Mouse (Mus musculus) limb, embryonic 12.5 days (tissue): ENCODE results near the gene Dgkd. TPM values are rescaled to one million over a fixed set of nuclear protein-coding genes. Genes with fewer than 3 reads are reported as not detected.

Experiments
- ATAC-seq: fragments of 200-750 bp; cut with Nextera tagmentation; 2 replicates; pipeline ENCODE4 v1.8.0; 2017; ENCODE audit warnings: low read depth, moderate TSS enrichment; ENCODE audit not compliant: insufficient number of reproducible peaks, insufficient read depth, low FRiP score, low TSS enrichment
- H3K27ac ChIP-seq: fragments of 300-500 bp; sonication (generic); 2 replicates; pipeline ENCODE4 v1.5.1; 2016; ENCODE audit warnings: mild to moderate bottlenecking, moderate library complexity
- H3K27me3 ChIP-seq: fragments of 300-500 bp; sonication (generic); 2 replicates; pipeline ENCODE4 v1.6.1; 2016; ENCODE audit warnings: mild to moderate bottlenecking, moderate library complexity
- H3K36me3 ChIP-seq: fragments of 300-500 bp; sonication (generic); 2 replicates; pipeline ENCODE4 v1.6.1; 2016; ENCODE audit warnings: mild to moderate bottlenecking, moderate library complexity
- H3K4me1 ChIP-seq: fragments of 300-500 bp; sonication (generic); replicated peaks from 2 replicates; pipeline ENCODE4 v1.6.1; 2016
- H3K4me2 ChIP-seq: fragments of 300-500 bp; sonication (generic); 2 replicates; pipeline ENCODE4 v1.6.1; 2016; ENCODE audit warnings: mild to moderate bottlenecking, moderate library complexity
- H3K4me3 ChIP-seq: fragments of 300-500 bp; sonication (generic); replicated peaks from 2 replicates; pipeline ENCODE4 v1.5.1; 2016; ENCODE audit warnings: mild to moderate bottlenecking
- H3K9ac ChIP-seq: fragments of 300-500 bp; sonication (generic); replicated peaks from 2 replicates; pipeline ENCODE4 v1.6.1; 2016; ENCODE audit warnings: mild to moderate bottlenecking, moderate library complexity
- H3K9me3 ChIP-seq: fragments of 300-500 bp; sonication (generic); 2 replicates; pipeline ENCODE4 v1.6.1; 2016; ENCODE audit warnings: mild to moderate bottlenecking, moderate library complexity
- WGBS: fragments of 180-500 bp; shearing (Covaris S2); methylation state at CpG from one replicate; pipeline ENCODE4 v1.1.7; 2016; 5-methylcytosine and 5-hydroxymethylcytosine counted together
- polyA plus RNA-seq: library from polyadenylated mRNA; unstranded; fragments of >200 nt; fragmentation: Nextera tagmentation; extraction: Ambion mirVana; gene quantifications from 2 replicates; pipeline ENCODE4 v1.2.1, GENCODE M21; 2016

Dgkd gene
- 44.6 and 45.8 TPM in 2 replicates for polyA plus RNA-seq

DNA sequence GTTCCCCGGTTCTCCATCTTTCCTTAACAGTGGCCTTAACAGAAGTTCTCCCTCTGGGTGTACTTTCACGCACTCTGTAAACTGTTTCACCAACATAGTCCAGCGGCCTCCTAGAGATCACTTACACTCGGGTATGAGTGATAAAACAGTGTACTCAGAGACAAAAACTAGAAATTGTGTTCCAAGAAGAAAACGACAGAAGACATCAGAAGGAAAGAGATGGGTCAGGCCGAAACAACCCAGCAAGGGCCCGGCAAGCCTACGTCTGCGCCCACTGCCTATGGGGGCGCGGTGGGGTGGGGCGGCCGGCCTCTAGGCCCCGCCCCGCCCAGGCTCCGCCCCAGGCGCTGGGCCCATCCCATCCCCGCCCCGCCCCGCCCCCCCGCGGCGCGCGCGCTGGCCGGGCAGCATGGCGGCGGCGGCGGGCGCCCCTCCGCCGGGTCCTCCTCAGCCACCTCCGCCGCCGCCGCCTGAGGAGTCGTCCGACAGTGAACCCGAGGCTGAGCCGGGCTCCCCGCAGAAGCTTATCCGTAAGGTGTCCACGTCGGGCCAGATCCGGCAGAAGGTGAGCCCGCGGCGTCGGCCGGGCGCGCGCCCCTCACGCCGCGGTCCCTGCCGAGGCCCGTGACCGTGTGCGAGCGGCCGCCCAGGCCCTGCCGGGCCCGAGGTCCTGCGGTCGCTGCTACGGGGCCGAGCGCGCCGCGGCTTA, at the start of gene Dgkd:
Gene Dgkd (plus strand): TSS at position 396 of the 709 bp plus-strand sequence.
- H3K9me3 ChIP-seq = no peaks in the 10 kb centered on the region
- no peaks in the 10 kb centered on the region for H3K36me3 ChIP-seq
- H3K4me3 ChIP-seq = peak within 1 kb of the TSS; percentile 98
- peak within 1 kb of the TSS; percentile 91 for H3K4me2 ChIP-seq
- no peaks in the 10 kb centered on the region for H3K27me3 ChIP-seq
- 2% methylated on average over 66 of the region's 74 CpGs for WGBS
- H3K9ac ChIP-seq = peak within 1 kb of the TSS; percentile 98
- peaks cover 35% of the 10 kb centered on the region for H3K4me1 ChIP-seq
- peak; percentile 93 for ATAC-seq
- H3K27ac ChIP-seq = peak within 1 kb of the TSS; percentile 70; the same call in 1 of the 2 replicates

DNA sequence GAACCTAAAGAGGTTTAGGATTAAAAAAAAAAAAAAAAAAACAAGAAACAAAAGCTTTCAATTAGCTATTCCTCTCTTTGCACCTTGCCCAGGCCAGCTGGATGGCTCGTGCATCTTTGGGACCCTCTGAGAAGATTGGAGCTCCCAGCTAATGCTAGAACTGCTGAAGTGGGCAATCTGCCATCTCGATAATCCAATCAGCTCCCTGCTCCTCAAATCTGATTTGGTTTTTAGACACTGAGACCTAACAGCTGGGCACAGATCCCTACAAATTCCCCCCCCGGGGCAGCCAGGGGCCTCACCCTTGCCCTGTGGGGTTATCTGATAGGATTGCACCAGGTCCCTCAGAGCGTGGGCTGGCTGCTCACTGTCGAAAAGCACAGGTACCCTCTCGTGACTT, 49.5 kb upstream of the Dgkd start, which contains the start of gene Sag:
Gene Sag (plus strand): TSS at position 105 of the 400 bp plus-strand sequence.
- Histone ChIP-seq H3K9ac (no peak within 1 kb of the TSS), H3K27ac (no peak within 1 kb of the TSS), H3K9me3 (no peaks in the 10 kb centered on the region), H3K36me3 (no peaks in the 10 kb centered on the region), H3K4me2 (no peak within 1 kb of the TSS), H3K4me3 (no peak within 1 kb of the TSS), H3K27me3 (no peaks in the 10 kb centered on the region), H3K4me1 (no peaks in the 10 kb centered on the region)
- no peak for ATAC-seq
- 78% methylated on average over 6 of the region's 6 CpGs for WGBS

DNA sequence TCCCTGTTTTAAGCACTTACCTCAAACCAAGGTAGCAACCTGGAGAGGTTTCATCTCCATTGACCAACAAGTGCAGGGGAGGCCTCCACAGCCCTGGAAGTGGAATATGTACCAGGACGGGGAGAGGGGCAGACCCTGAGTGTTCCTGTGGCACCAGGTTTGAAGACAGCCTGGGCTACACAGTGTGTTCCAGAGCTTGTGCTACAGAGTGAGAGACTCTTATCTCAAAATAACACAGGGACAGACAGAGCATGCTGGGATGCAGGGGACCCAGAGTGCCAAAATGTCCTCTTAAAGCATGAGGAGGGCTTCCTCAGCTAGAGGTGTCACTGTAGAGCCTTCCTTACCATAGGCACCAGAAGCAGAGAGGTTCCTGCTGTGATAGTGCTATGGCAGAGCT, 45.3 kb upstream of the Dgkd start:
- no peak overlapping the region for H3K27ac ChIP-seq
- no peak overlapping the region; the same call in 1 of the 2 replicates for H3K9ac ChIP-seq
- 0 out of 2 replicates have a peak, but pooled peaks cover 3% of the 10 kb centered on the region for H3K9me3 ChIP-seq
- no peaks in the 10 kb centered on the region for H3K27me3 ChIP-seq
- H3K4me2 ChIP-seq = no peak overlapping the region
- WGBS = 74% methylated on average over 1 of the region's 1 CpGs
- no peak overlapping the region for H3K4me3 ChIP-seq
- no peak for ATAC-seq
- no peaks in the 10 kb centered on the region for H3K4me1 ChIP-seq
- no peaks in the 10 kb centered on the region for H3K36me3 ChIP-seq

DNA sequence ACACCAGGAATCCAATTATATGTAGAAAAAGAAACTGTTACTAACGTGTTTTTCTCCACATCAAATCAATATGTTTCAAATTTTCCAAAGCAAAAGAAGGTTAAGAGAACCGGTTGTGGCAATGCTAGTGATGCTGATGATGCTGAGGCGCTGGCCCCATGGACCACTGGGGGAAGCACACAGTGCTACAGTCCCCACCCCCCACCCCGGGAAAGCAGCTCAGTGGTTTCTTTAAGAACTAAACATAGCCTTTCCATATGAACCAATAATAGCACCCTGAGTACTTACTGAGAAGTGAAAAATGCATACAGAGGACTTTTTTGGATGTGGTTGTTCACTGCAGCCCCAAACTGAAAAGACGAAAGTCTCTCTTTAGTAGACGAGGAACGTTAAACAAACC, 41.7 kb upstream of the Dgkd start:
- no peak overlapping the region for H3K27ac ChIP-seq
- 0 out of 2 replicates have a peak, but pooled peaks cover 3% of the 10 kb centered on the region for H3K9me3 ChIP-seq
- WGBS = 88% methylated on average over 7 of the region's 7 CpGs
- no peaks in the 10 kb centered on the region for H3K4me1 ChIP-seq
- no peaks in the 10 kb centered on the region for H3K27me3 ChIP-seq
- no peak overlapping the region for H3K4me2 ChIP-seq
- H3K4me3 ChIP-seq = no peak overlapping the region
- H3K9ac ChIP-seq = no peak overlapping the region
- no peak for ATAC-seq
- no peaks in the 10 kb centered on the region for H3K36me3 ChIP-seq

DNA sequence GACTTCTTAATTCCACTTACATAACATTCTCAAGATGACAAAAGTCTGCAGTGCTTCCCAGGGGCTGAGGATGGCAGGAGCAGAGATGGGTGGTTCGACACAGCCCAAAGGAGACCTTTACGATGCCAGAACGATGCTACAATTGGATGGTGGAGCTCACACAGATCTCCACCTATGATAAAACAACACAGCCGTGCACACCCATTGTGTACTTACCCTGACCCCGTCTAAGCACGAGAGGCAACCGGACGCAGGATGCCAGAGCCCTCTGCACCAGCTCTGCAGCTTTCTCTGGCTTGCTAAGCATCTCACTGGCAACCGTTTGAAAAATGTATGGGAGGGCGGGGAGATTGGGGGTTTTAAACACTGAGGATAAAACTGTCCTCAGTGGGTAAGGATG, 41.0 kb upstream of the Dgkd start:
- H3K36me3 ChIP-seq = no peaks in the 10 kb centered on the region
- H3K9me3 ChIP-seq = 0 out of 2 replicates have a peak, but pooled peaks cover 3% of the 10 kb centered on the region
- ATAC-seq = no peak
- no peak overlapping the region for H3K27ac ChIP-seq
- H3K9ac ChIP-seq = no peak overlapping the region
- no peak overlapping the region for H3K4me3 ChIP-seq
- H3K27me3 ChIP-seq = no peaks in the 10 kb centered on the region
- no peaks in the 10 kb centered on the region for H3K4me1 ChIP-seq
- 77% methylated on average over 10 of the region's 10 CpGs for WGBS
- H3K4me2 ChIP-seq = no peak overlapping the region

DNA sequence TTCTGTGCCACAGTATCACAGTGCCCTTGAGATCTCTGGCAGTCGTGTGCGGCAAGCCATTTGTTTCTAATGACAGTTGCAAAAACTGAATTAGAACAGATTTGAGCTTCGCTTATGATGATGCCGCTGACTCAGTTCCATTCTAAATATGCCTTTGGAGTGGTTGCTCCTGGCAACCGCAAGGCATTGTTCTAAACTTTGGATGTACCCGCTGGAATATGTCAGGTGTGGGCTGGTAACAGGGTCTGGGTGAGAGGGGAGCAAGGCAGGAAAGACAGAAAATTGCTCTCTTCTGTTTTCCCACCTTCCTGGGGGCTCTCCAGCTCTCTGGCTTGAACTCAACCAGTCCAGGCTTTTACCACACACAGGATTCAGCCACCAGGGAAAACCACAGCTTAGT, 39.9 kb upstream of the Dgkd start:
- no peaks in the 10 kb centered on the region for H3K36me3 ChIP-seq
- no peaks in the 10 kb centered on the region for H3K4me1 ChIP-seq
- WGBS = 87% methylated on average over 6 of the region's 6 CpGs
- no peak overlapping the region for H3K27ac ChIP-seq
- ATAC-seq = no peak
- H3K27me3 ChIP-seq = no peaks in the 10 kb centered on the region
- H3K9ac ChIP-seq = no peak overlapping the region
- no peak overlapping the region for H3K4me3 ChIP-seq
- H3K4me2 ChIP-seq = no peak overlapping the region
- H3K9me3 ChIP-seq = 0 out of 2 replicates have a peak, but pooled peaks cover 3% of the 10 kb centered on the region

DNA sequence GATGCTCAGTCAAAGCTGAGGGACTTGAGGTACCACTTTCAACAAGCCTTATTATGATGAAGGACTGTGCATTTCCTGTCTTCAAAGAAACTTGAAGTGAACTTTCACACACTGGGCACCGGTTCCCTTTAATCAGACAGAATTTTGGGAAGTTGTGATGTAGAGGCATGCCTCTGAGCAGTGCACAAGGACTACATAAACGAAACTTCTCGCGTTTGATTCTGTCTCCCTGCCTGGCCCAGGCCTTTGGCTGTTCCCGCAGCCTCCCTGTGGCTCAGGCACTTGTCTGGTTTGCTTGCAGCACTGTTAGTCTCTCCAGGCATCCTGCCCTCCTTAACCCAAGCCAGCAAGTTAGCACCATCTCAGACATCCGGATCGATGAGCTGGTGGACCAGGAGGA, 39.4 kb upstream of the Dgkd start:
- Histone ChIP-seq H3K9ac (no peak overlapping the region), H3K27ac (no peak overlapping the region), H3K9me3 (0 out of 2 replicates have a peak, but pooled peaks cover 3% of the 10 kb centered on the region), H3K36me3 (no peaks in the 10 kb centered on the region), H3K4me3 (no peak overlapping the region), H3K27me3 (no peaks in the 10 kb centered on the region), H3K4me2 (no peak overlapping the region), H3K4me1 (no peaks in the 10 kb centered on the region)
- 79% methylated on average over 7 of the region's 7 CpGs for WGBS
- ATAC-seq = no peak

DNA sequence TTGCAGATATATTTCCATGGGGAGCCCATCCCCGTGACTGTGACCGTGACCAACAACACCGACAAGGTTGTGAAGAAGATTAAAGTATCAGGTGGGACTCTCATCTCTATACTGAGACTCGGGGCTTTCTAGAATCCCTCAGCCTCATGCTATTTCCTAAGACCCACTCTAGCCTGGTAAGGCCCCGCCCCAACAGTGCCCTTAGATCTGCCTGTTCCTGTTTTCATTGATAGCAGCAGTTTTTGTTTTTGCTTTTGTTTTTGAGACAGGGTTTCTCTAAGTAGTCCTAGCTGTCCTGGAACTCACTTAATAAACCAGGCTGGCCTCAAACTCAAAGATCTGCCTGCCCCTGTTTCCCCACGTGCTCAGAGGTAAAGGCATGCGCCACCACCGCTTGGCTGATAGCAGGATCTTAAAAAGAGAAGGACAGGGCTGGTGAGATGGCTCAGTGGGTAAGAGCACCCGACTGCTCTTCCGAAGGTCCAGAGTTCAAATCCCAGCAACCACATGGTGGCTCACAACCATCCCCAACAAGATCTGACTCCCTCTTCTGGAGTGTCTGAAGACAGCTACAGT, 28.6 kb upstream of the Dgkd start:
- 88% methylated on average over 10 of the region's 10 CpGs for WGBS
- Histone ChIP-seq H3K4me2 (no peak overlapping the region), H3K4me1 (peaks cover 4% of the 10 kb centered on the region; the same call in 1 of the 2 replicates), H3K27ac (no peak overlapping the region), H3K36me3 (no peaks in the 10 kb centered on the region), H3K9me3 (no peaks in the 10 kb centered on the region), H3K27me3 (no peaks in the 10 kb centered on the region), H3K9ac (no peak overlapping the region), H3K4me3 (no peak overlapping the region)
- ATAC-seq = no peak

DNA sequence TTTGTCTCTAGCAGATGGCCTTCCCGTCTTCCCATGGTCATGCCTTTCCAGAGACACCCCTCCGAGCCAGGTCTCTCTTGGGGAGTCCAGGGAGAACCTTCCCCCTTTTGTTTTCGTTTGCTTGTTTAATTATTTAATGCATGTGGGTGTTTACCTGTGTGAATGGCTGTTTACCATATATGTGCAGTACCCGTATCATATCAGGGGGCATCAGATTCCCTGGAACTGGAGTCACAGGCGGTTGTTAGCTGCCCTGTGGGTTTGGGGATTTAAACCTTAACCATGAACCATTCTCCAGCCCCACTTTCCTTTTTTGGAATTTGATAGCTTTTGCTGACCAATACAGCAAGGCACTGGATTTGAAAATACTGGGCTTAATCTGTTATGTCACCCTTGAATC, 27.8 kb upstream of the Dgkd start:
- no peak overlapping the region for H3K9ac ChIP-seq

DNA sequence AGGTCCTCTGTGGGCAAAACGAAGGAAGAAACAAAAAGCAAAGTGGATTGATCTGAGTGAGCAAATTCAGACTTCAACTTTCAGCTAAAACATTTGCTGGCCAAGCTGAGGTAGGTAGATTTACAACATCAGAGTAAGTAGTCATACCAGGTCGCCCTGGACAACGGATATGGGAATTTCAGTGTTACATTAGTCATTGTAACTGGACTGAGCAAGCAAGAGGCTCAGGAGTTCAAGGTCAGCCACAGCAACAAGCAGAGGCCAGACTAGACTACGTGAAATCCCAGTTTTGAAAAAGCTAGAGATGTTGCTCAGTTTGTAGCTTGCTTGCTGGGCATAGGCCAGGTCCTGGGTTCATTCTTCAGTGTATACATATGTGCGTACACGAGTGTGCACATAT, 27.1 kb upstream of the Dgkd start:
- no peaks in the 10 kb centered on the region for H3K36me3 ChIP-seq
- no peaks in the 10 kb centered on the region for H3K27me3 ChIP-seq
- H3K4me1 ChIP-seq = peaks cover 7% of the 10 kb centered on the region; the same call in 1 of the 2 replicates
- WGBS = 89% methylated on average over 6 of the region's 6 CpGs
- no peaks in the 10 kb centered on the region for H3K9me3 ChIP-seq
- ATAC-seq = no peak
- no peak overlapping the region for H3K9ac ChIP-seq
- H3K4me2 ChIP-seq = no peak overlapping the region
- no peak overlapping the region for H3K4me3 ChIP-seq
- no peak overlapping the region for H3K27ac ChIP-seq

More for the DNA sequence above, 27.8 kb upstream of the Dgkd start:
- Histone ChIP-seq H3K27me3 (no peaks in the 10 kb centered on the region), H3K4me3 (no peak overlapping the region), H3K4me1 (peaks cover 7% of the 10 kb centered on the region; the same call in 1 of the 2 replicates), H3K36me3 (no peaks in the 10 kb centered on the region), H3K9me3 (no peaks in the 10 kb centered on the region), H3K27ac (no peak overlapping the region), H3K4me2 (no peak overlapping the region)
- ATAC-seq = no peak
- WGBS = 86% methylated on average over 5 of the region's 5 CpGs

DNA sequence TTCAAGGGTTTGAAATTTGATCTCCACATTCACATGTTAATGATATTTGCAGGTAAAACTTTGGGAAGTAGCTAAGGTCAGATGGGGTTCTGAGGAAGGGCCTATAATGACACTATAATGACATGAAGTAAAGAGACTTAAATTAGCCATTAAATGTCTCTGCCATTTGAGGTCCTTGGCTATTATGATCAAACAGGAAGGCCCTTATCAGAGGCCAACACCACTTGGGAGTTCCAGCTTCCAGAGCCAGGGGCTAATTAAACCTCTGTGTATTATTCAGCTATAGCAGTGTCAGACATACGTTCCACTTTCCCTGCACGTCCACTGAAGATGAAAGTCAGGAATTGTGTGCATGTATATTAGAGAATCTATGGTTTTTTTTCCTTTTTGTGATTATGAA, 26.6 kb upstream of the Dgkd start:
- H3K4me3 ChIP-seq = no peak overlapping the region
- WGBS = 83% methylated on average over 2 of the region's 2 CpGs

More for the DNA sequence above, 26.6 kb upstream of the Dgkd start:
- no peaks in the 10 kb centered on the region for H3K36me3 ChIP-seq
- no peaks in the 10 kb centered on the region for H3K27me3 ChIP-seq
- peaks cover 7% of the 10 kb centered on the region; the same call in 1 of the 2 replicates for H3K4me1 ChIP-seq
- H3K27ac ChIP-seq = no peak overlapping the region
- H3K9me3 ChIP-seq = no peaks in the 10 kb centered on the region
- ATAC-seq = no peak
- H3K4me2 ChIP-seq = no peak overlapping the region
- no peak overlapping the region for H3K9ac ChIP-seq
